In genomic region chr4:137071204-137071603, GRCm38 (mm10) we compare ENCODE assay signal across 21 mouse cellular contexts. TPM values are rescaled to one million over a fixed set of nuclear protein-coding genes. Genes with fewer than 3 reads are reported as not detected.
DNase-seq lines count a peak whose midpoint lies in the region; ATAC-seq and TF ChIP-seq lines count a peak whose summit lies in the region.
"Had no signal": no experiment of that assay in that cellular context is flagged by ENCODE, and none has a peak within 500 bp of the region (broad histone marks: within the 10 kb centered on the region; RNA-seq: fewer than 3 reads in every experiment).

No protein-coding gene starts in this region.

- DNase-seq in kidney, adult 11 months, result no peak
- peak; percentile 33 for DNase-seq in stomach, postnatal 0 days (ENCODE audit: low spot score)
- DNase-seq in layer of hippocampus, postnatal 10 days (ENCODE audit: low spot score in 2 of 2), result no peak
- DNase-seq in embryo, embryonic 9.5 days (ENCODE audit: extremely low spot score), result no peak
- DNase-seq: adrenal gland, postnatal 10 days; adrenal gland, postnatal 36 days; B cell, adult 2 months; cerebellum, adult 18-20 months; cerebellum, adult 9-10 months; cerebellum, postnatal 14 days; gastrocnemius, postnatal 10 days; gastrocnemius, postnatal 36 days had no signal

- no peak for TF ChIP-seq EP300 in stomach, postnatal 0 days (optimal IDR thresholded peaks at IDR 0.05)

- H3K4me2 ChIP-seq in kidney, embryonic 16.5 days (replicated peaks; ENCODE audit: low read depth, low read length), result no peak overlapping the region
- no peak overlapping the region for H3K4me2 ChIP-seq in intestine, embryonic 15.5 days (replicated peaks)
- no peak overlapping the region for H3K4me2 ChIP-seq in stomach, postnatal 0 days (replicated peaks; ENCODE audit: low read depth)
- H3K4me2 ChIP-seq: embryonic facial prominence, embryonic 12.5 days; embryonic facial prominence, embryonic 15.5 days; forebrain, embryonic 12.5 days; forebrain, embryonic 15.5 days; heart, embryonic 11.5 days; hindbrain, embryonic 12.5 days; hindbrain, embryonic 15.5 days had no signal

- no peak overlapping the region for H3K4me3 ChIP-seq in kidney, embryonic 16.5 days (ENCODE audit: low read length)
- H3K4me3 ChIP-seq in intestine, embryonic 15.5 days (replicated peaks), result no peak overlapping the region
- no peak overlapping the region for H3K4me3 ChIP-seq in stomach, postnatal 0 days (ENCODE audit: low read depth, low read length)
- H3K4me3 ChIP-seq: embryonic facial prominence, embryonic 12.5 days; embryonic facial prominence, embryonic 15.5 days; forebrain, embryonic 12.5 days; forebrain, embryonic 15.5 days; hindbrain, embryonic 12.5 days; hindbrain, embryonic 15.5 days had no signal

- no peaks in the 10 kb centered on the region for H3K4me1 ChIP-seq in kidney, embryonic 16.5 days (ENCODE audit: insufficient read depth, low read length)
- no peaks in the 10 kb centered on the region for H3K4me1 ChIP-seq in intestine, embryonic 15.5 days (replicated peaks)
- no peaks in the 10 kb centered on the region for H3K4me1 ChIP-seq in stomach, postnatal 0 days (replicated peaks; ENCODE audit: control insufficient read depth, insufficient read depth)
- H3K4me1 ChIP-seq: embryonic facial prominence, embryonic 12.5 days; embryonic facial prominence, embryonic 15.5 days had no signal

- H3K27me3 ChIP-seq in kidney, embryonic 16.5 days (ENCODE audit: insufficient read depth, low read length), result no peaks in the 10 kb centered on the region
- H3K27me3 ChIP-seq in intestine, embryonic 15.5 days (replicated peaks), result no peaks in the 10 kb centered on the region
- no peaks in the 10 kb centered on the region for H3K27me3 ChIP-seq in stomach, postnatal 0 days (ENCODE audit: control insufficient read depth, insufficient read depth, low read length)
- H3K27me3 ChIP-seq: embryonic facial prominence, embryonic 15.5 days; forebrain, embryonic 15.5 days; hindbrain, embryonic 15.5 days had no signal

- H3K36me3 ChIP-seq in kidney, embryonic 16.5 days (ENCODE audit: insufficient read depth, low read length), result no peaks in the 10 kb centered on the region
- no peaks in the 10 kb centered on the region for H3K36me3 ChIP-seq in intestine, embryonic 15.5 days
- H3K36me3 ChIP-seq in stomach, postnatal 0 days (ENCODE audit: control insufficient read depth, insufficient read depth, low read length), result no peaks in the 10 kb centered on the region
- H3K36me3 ChIP-seq: embryonic facial prominence, embryonic 12.5 days; embryonic facial prominence, embryonic 15.5 days; forebrain, embryonic 12.5 days; forebrain, embryonic 15.5 days; hindbrain, embryonic 12.5 days; hindbrain, embryonic 15.5 days had no signal

- ATAC-seq in kidney, embryonic 16.5 days (ENCODE audit: low FRiP score, low TSS enrichment), result 0 out of 2 replicates have a peak, but pooled peaks have one; percentile 23
- ATAC-seq in intestine, embryonic 15.5 days, result peak; percentile 89
- ATAC-seq in stomach, postnatal 0 days (ENCODE audit: low FRiP score, low TSS enrichment), result peak; percentile 41; the same call in 1 of the 2 replicates
- ATAC-seq: forebrain, embryonic 15.5 days had no signal

- no peak overlapping the region for H3K27ac ChIP-seq in kidney, embryonic 16.5 days (ENCODE audit: low read length)
- no peak overlapping the region for H3K27ac ChIP-seq in intestine, embryonic 15.5 days
- no peak overlapping the region for H3K27ac ChIP-seq in stomach, postnatal 0 days (replicated peaks)
- H3K27ac ChIP-seq: embryonic facial prominence, embryonic 12.5 days; embryonic facial prominence, embryonic 15.5 days; forebrain, embryonic 12.5 days; forebrain, embryonic 15.5 days; hindbrain, embryonic 12.5 days; hindbrain, embryonic 15.5 days had no signal

- no peak for TF ChIP-seq CTCF in stomach, postnatal 0 days (IDR thresholded peaks at IDR 0.05; ENCODE audit: low read depth)

- H3K9ac ChIP-seq in kidney, embryonic 16.5 days (replicated peaks; ENCODE audit: low read length), result no peak overlapping the region
- no peak overlapping the region for H3K9ac ChIP-seq in intestine, embryonic 15.5 days
- H3K9ac ChIP-seq in stomach, postnatal 0 days (ENCODE audit: low read length), result no peak overlapping the region
- H3K9ac ChIP-seq: embryonic facial prominence, embryonic 12.5 days; embryonic facial prominence, embryonic 15.5 days; forebrain, embryonic 12.5 days; forebrain, embryonic 15.5 days; hindbrain, embryonic 12.5 days; hindbrain, embryonic 15.5 days had no signal

- WGBS in kidney, embryonic 16.5 days, result 88% methylated on average over 6 of the region's 6 CpGs
- 60% methylated on average over 6 of the region's 6 CpGs for WGBS in intestine, embryonic 15.5 days
- WGBS in stomach, postnatal 0 days, result 65% methylated on average over 6 of the region's 6 CpGs

- H3K9me3 ChIP-seq in kidney, embryonic 16.5 days (ENCODE audit: low read length), result no peaks in the 10 kb centered on the region
- H3K9me3 ChIP-seq in intestine, embryonic 15.5 days, result no peaks in the 10 kb centered on the region
- no peaks in the 10 kb centered on the region for H3K9me3 ChIP-seq in stomach, postnatal 0 days (ENCODE audit: control insufficient read depth, low read length)
- H3K9me3 ChIP-seq: embryonic facial prominence, embryonic 12.5 days; embryonic facial prominence, embryonic 15.5 days; forebrain, embryonic 12.5 days; forebrain, embryonic 15.5 days; hindbrain, embryonic 12.5 days; hindbrain, embryonic 15.5 days had no signal

RNA-seq across cellular contexts. Expression of gene Zbtb40, which starts 22.6 kb away (rescaled TPM):
- polyA plus RNA-seq in kidney, embryonic 16.5 days (2015; fragmentation: Nextera tagmentation; extraction: Ambion mirVana), result 4.9 and 5.6 TPM in 2 replicates
- polyA plus RNA-seq in intestine, embryonic 15.5 days (2015; fragmentation: Nextera tagmentation; extraction: Ambion mirVana), result 2.9 and 3.9 TPM in 2 replicates
- 0.86 and 0.87 TPM in 2 replicates for polyA plus RNA-seq in stomach, postnatal 0 days (2015; fragmentation: Nextera tagmentation; extraction: Ambion mirVana)
- total RNA-seq in layer of hippocampus, postnatal 10 days (2021), result 1 to 10 TPM; 6.6 to 7.7 TPM

Comparison
In these comparisons a context has a peak if more than half of its experiments do, and no peak if none do; other contexts are left out.
1. ATAC-seq: peak in every context shown above with its lines; median percentile 89 in intestine, embryonic 15.5 days; 41 in stomach, postnatal 0 days; 23 in kidney, embryonic 16.5 days.